Mouse (Mus musculus): ENCODE data around the gene Timeless. TPM values are rescaled to one million over a fixed set of nuclear protein-coding genes. Genes with fewer than 3 reads are reported as not detected.
A peak's percentile ranks its signal among the peaks of the same experiment; 100 is the strongest.

Timeless gene
- total RNA-seq, 1 experiment: 69.7 TPM

- no peak for DNase-seq (ENCODE audit: low read depth, low spot score)
- Histone ChIP-seq H3K9me3 (ENCODE audit: control insufficient read depth, insufficient read depth, low read depth, low read length) (no peaks in the 10 kb centered on the region), H3K4me3 (ENCODE audit: insufficient read depth in 1 of 2, low read depth in 1 of 2, low read length in 2 of 2, poor library complexity in 1 of 2, severe bottlenecking in 1 of 2) (peak within 1 kb of the TSS; percentile 43 to 50), H3K4me1 (ENCODE audit: control insufficient read depth in 2 of 2, insufficient read depth in 2 of 2, low read length in 2 of 2, poor library complexity in 1 of 2) (peaks cover 0 to 21% of the 10 kb centered on the region in 2 experiments; a peak in 2 of 4 replicates), H3K36me3 (ENCODE audit: control insufficient read depth, insufficient read depth, low read length, poor library complexity, severe bottlenecking) (no peaks in the 10 kb centered on the region), H3K9ac (ENCODE audit: insufficient read depth, low read depth, low read length, poor library complexity, severe bottlenecking) (peak within 1 kb of the TSS; percentile 26; the same call in 1 of the 2 replicates), H3K27ac (ENCODE audit: insufficient read depth, low read depth, low read length, poor library complexity, severe bottlenecking) (no peak within 1 kb of the TSS)
- in situ Hi-C loops (cut with MboI; ENCODE audit: low sequenced_read_pairs in 2 of 2, unreplicated experiment in 2 of 2): no loop called here
- no peak for TF ChIP-seq HCFC1 (IDR thresholded peaks at IDR 0.05; ENCODE audit: borderline replicate concordance, insufficient read depth, low read length)
- TF ChIP-seq ZC3H11A (IDR thresholded peaks at IDR 0.05; ENCODE audit: borderline replicate concordance, low read depth, low read length): no peak
- no peak for TF ChIP-seq ZNF384 (IDR thresholded peaks at IDR 0.05; ENCODE audit: low read depth, low read length)
- TF ChIP-seq CHD2 (IDR thresholded peaks at IDR 0.05; ENCODE audit: low read depth, low read length): no peak
- TF ChIP-seq MAFK (IDR thresholded peaks at IDR 0.05; ENCODE audit: insufficient read depth, low read depth, low read length): no peak
Measured at GRCm38 (mm10) chr10:128225538-128225937, 6.3 kb upstream of the Timeless start, which contains the start of gene Mip. Gene Mip, plus strand, starts transcription at chr10:128225838.

GRCm38 (mm10) chr10:128227592-128227991 is 4.3 kb upstream of the Timeless start:
- TF ChIP-seq MAFK (IDR thresholded peaks at IDR 0.05; ENCODE audit: insufficient read depth, low read depth, low read length) (no peak), ZC3H11A (IDR thresholded peaks at IDR 0.05; ENCODE audit: borderline replicate concordance, low read depth, low read length) (no peak), CHD2 (IDR thresholded peaks at IDR 0.05; ENCODE audit: low read depth, low read length) (no peak), ZNF384 (IDR thresholded peaks at IDR 0.05; ENCODE audit: low read depth, low read length) (no peak), HCFC1 (IDR thresholded peaks at IDR 0.05; ENCODE audit: borderline replicate concordance, insufficient read depth, low read length) (no peak)
- in situ Hi-C loops (cut with MboI; ENCODE audit: low sequenced_read_pairs in 2 of 2, unreplicated experiment in 2 of 2): no loop called here
- Histone ChIP-seq H3K9ac (ENCODE audit: insufficient read depth, low read depth, low read length, poor library complexity, severe bottlenecking) (no peak overlapping the region), H3K4me3 (ENCODE audit: insufficient read depth in 1 of 2, low read depth in 1 of 2, low read length in 2 of 2, poor library complexity in 1 of 2, severe bottlenecking in 1 of 2) (no peak overlapping the region), H3K36me3 (ENCODE audit: control insufficient read depth, insufficient read depth, low read length, poor library complexity, severe bottlenecking) (no peaks in the 10 kb centered on the region), H3K27ac (ENCODE audit: insufficient read depth, low read depth, low read length, poor library complexity, severe bottlenecking) (no peak overlapping the region), H3K4me1 (ENCODE audit: control insufficient read depth in 2 of 2, insufficient read depth in 2 of 2, low read length in 2 of 2, poor library complexity in 1 of 2) (peaks cover 0 to 20% of the 10 kb centered on the region in 2 experiments; a peak in 2 of 4 replicates), H3K9me3 (ENCODE audit: control insufficient read depth, insufficient read depth, low read depth, low read length) (no peaks in the 10 kb centered on the region)
- no peak for DNase-seq (ENCODE audit: low read depth, low spot score)

- in situ Hi-C loops (cut with MboI; ENCODE audit: low sequenced_read_pairs in 2 of 2, unreplicated experiment in 2 of 2): no loop called here
- Histone ChIP-seq H3K4me3 (ENCODE audit: insufficient read depth in 1 of 2, low read depth in 1 of 2, low read length in 2 of 2, poor library complexity in 1 of 2, severe bottlenecking in 1 of 2) (no peak overlapping the region), H3K9ac (ENCODE audit: insufficient read depth, low read depth, low read length, poor library complexity, severe bottlenecking) (no peak overlapping the region), H3K36me3 (ENCODE audit: control insufficient read depth, insufficient read depth, low read length, poor library complexity, severe bottlenecking) (no peaks in the 10 kb centered on the region), H3K27ac (ENCODE audit: insufficient read depth, low read depth, low read length, poor library complexity, severe bottlenecking) (no peak overlapping the region), H3K9me3 (ENCODE audit: control insufficient read depth, insufficient read depth, low read depth, low read length) (no peaks in the 10 kb centered on the region), H3K4me1 (ENCODE audit: control insufficient read depth in 2 of 2, insufficient read depth in 2 of 2, low read length in 2 of 2, poor library complexity in 1 of 2) (peaks cover 0 to 20% of the 10 kb centered on the region in 2 experiments; a peak in 2 of 4 replicates)
- no peak for DNase-seq (ENCODE audit: low read depth, low spot score)
- TF ChIP-seq ZNF384 (IDR thresholded peaks at IDR 0.05; ENCODE audit: low read depth, low read length) (no peak), HCFC1 (IDR thresholded peaks at IDR 0.05; ENCODE audit: borderline replicate concordance, insufficient read depth, low read length) (no peak), MAFK (IDR thresholded peaks at IDR 0.05; ENCODE audit: insufficient read depth, low read depth, low read length) (no peak), ZC3H11A (IDR thresholded peaks at IDR 0.05; ENCODE audit: borderline replicate concordance, low read depth, low read length) (no peak), CHD2 (IDR thresholded peaks at IDR 0.05; ENCODE audit: low read depth, low read length) (no peak)
Measured at GRCm38 (mm10) chr10:128228009-128228408, 3.9 kb upstream of the Timeless start.

- Histone ChIP-seq H3K36me3 (ENCODE audit: control insufficient read depth, insufficient read depth, low read length, poor library complexity, severe bottlenecking) (peaks cover 10% of the 10 kb centered on the region), H3K9ac (ENCODE audit: insufficient read depth, low read depth, low read length, poor library complexity, severe bottlenecking) (peak overlapping the region; percentile 53), H3K9me3 (ENCODE audit: control insufficient read depth, insufficient read depth, low read depth, low read length) (no peaks in the 10 kb centered on the region), H3K4me3 (ENCODE audit: insufficient read depth in 1 of 2, low read depth in 1 of 2, low read length in 2 of 2, poor library complexity in 1 of 2, severe bottlenecking in 1 of 2) (peak overlapping the region; percentile 3 to 13; a peak in 2 of 4 replicates), H3K4me1 (ENCODE audit: control insufficient read depth in 2 of 2, insufficient read depth in 2 of 2, low read length in 2 of 2, poor library complexity in 1 of 2) (peaks cover 0 to 18% of the 10 kb centered on the region in 2 experiments; a peak in 2 of 4 replicates), H3K27ac (ENCODE audit: insufficient read depth, low read depth, low read length, poor library complexity, severe bottlenecking) (no peak overlapping the region)
- in situ Hi-C loops (cut with MboI; ENCODE audit: low sequenced_read_pairs in 2 of 2, unreplicated experiment in 2 of 2): no loop called here
- no peak for TF ChIP-seq CHD2 (IDR thresholded peaks at IDR 0.05; ENCODE audit: low read depth, low read length)
- no peak for TF ChIP-seq ZNF384 (IDR thresholded peaks at IDR 0.05; ENCODE audit: low read depth, low read length)
- no peak for TF ChIP-seq MAFK (IDR thresholded peaks at IDR 0.05; ENCODE audit: insufficient read depth, low read depth, low read length)
- TF ChIP-seq HCFC1 (IDR thresholded peaks at IDR 0.05; ENCODE audit: borderline replicate concordance, insufficient read depth, low read length): no peak
- no peak for TF ChIP-seq ZC3H11A (IDR thresholded peaks at IDR 0.05; ENCODE audit: borderline replicate concordance, low read depth, low read length)
- DNase-seq (ENCODE audit: low read depth, low spot score): no peak
Measured at GRCm38 (mm10) chr10:128230582-128230981, 1.3 kb upstream of the Timeless start.
